Mouse (Mus musculus): ENCODE results near the gene Mrtfa. TPM values are rescaled to one million over a fixed set of nuclear protein-coding genes. Genes with fewer than 3 reads are reported as not detected.
"Not testable (repeated sequence)": the region's sequence is repeated elsewhere in the genome, so short reads cannot be mapped to it uniquely, and the experiment has no call there.

Gene Mrtfa
- polyA plus RNA-seq, 1 experiment from 2014 or later = 24.9 TPM

DNA sequence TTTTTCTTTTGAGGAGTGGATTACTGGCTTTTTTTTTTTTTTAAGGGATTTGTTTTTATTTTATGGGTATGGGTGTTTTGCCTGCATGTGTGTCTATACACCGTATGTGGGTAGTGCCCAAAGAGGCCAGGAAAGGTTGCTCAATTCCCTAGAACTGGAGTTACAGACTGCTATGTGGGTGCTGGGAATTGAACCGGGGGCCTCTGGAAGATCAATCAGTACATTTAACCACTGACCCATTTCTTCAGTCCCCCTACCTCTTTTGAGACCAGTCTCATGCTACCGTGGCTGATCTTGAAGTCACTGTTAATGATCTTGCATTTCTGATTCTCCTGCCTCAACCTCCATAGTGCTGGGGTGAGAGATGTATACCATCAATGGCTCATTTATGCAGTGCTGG, 36.7 kb upstream of the Mrtfa start:
- no peak for ATAC-seq (ENCODE audit: low read depth)

DNA sequence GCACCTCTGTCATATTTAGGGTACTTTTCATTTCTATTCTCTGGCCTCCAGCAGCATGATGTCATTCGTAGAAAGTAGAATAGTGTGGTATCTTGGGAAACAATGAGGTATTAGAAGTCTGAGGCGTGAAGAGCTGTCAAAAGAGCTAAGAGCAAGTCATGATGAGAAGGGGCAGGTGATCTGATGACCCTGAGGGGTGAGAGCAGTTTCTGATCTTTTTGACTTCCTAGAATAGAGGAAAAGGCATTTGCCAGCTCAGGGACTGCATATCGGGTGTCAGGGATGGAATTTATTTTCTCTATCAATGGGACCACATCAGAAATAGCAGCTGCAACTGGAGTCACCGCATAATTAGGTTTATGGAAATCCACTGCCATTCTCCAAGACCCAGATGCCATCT, 36.2 kb upstream of the Mrtfa start:
- Histone ChIP-seq H3K4me2 (ENCODE audit: low read depth, low read length) (no peak overlapping the region), H3K36me3 (ENCODE audit: control insufficient read depth, insufficient read depth, low read length) (no peaks in the 10 kb centered on the region), H3K9me3 (ENCODE audit: control insufficient read depth, low read length) (no peaks in the 10 kb centered on the region), H3K27ac (ENCODE audit: low read length) (no peak overlapping the region), H3K4me3 (ENCODE audit: low read length) (no peak overlapping the region), H3K9ac (ENCODE audit: low read length) (no peak overlapping the region), H3K4me1 (replicated peaks; ENCODE audit: control insufficient read depth, insufficient read depth, low read length) (no peaks in the 10 kb centered on the region), H3K27me3 (ENCODE audit: control insufficient read depth, insufficient read depth, low read depth, low read length) (no peaks in the 10 kb centered on the region)
- 55% methylated on average over 4 of the region's 4 CpGs for WGBS
- no peak for ATAC-seq (ENCODE audit: low read depth)

More for the DNA sequence above, 36.7 kb upstream of the Mrtfa start:
- Histone ChIP-seq H3K4me2 (ENCODE audit: low read depth, low read length) (no peak overlapping the region), H3K4me3 (ENCODE audit: low read length) (no peak overlapping the region), H3K9me3 (ENCODE audit: control insufficient read depth, low read length) (no peaks in the 10 kb centered on the region), H3K27ac (ENCODE audit: low read length) (no peak overlapping the region), H3K27me3 (ENCODE audit: control insufficient read depth, insufficient read depth, low read depth, low read length) (no peaks in the 10 kb centered on the region), H3K36me3 (ENCODE audit: control insufficient read depth, insufficient read depth, low read length) (no peaks in the 10 kb centered on the region), H3K4me1 (replicated peaks; ENCODE audit: control insufficient read depth, insufficient read depth, low read length) (no peaks in the 10 kb centered on the region), H3K9ac (ENCODE audit: low read length) (no peak overlapping the region)
- 83% methylated on average over 3 of the region's 3 CpGs for WGBS

DNA sequence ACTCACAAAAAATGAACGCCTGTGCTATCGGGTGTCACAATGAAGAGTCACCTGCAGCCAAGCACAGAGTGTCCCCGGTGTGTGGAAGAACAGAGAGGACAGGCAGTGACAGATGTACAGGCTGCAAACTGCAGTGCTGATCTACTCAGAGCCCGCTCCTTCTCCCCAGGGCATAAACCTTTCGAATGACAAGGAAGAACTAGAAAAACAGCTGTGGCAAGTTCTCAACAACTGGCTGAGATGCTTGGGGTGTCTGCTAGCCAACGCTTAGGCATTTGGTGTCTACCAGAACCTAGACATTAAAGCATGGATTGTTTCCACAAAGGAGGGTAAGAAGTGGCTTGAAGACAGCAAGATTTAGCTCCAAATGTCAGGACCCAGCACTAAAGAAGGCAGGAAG, 35.2 kb upstream of the Mrtfa start:
- no peak overlapping the region for H3K4me3 ChIP-seq (ENCODE audit: low read length)
- H3K9ac ChIP-seq (ENCODE audit: low read length) = no peak overlapping the region
- H3K36me3 ChIP-seq (ENCODE audit: control insufficient read depth, insufficient read depth, low read length) = no peaks in the 10 kb centered on the region
- H3K27ac ChIP-seq (ENCODE audit: low read length) = no peak overlapping the region
- ATAC-seq (ENCODE audit: low read depth) = no peak
- H3K9me3 ChIP-seq (ENCODE audit: control insufficient read depth, low read length) = no peaks in the 10 kb centered on the region
- no peak overlapping the region for H3K4me2 ChIP-seq (ENCODE audit: low read depth, low read length)
- 68% methylated on average over 6 of the region's 6 CpGs for WGBS
- no peaks in the 10 kb centered on the region for H3K4me1 ChIP-seq (replicated peaks; ENCODE audit: control insufficient read depth, insufficient read depth, low read length)
- no peaks in the 10 kb centered on the region for H3K27me3 ChIP-seq (ENCODE audit: control insufficient read depth, insufficient read depth, low read depth, low read length)

DNA sequence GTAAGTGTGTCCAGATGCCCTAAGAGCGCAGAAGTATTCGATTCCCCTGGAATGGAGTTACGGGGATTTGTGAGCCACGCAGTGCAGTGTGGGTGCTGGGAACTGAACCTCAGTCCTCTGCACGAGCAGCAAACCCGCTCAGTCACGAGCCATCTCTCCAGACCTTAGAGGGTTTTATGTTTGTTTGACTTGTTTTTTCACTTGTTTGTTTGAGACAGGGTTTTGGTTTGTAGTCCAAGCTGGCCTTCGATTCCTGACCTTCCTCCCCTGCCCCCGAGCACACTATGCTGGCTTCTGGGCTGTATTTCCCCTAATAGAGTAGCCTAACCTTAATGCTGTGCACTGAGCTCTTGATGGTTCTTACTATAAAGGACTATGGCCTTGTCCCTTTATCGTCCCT, 34.5 kb upstream of the Mrtfa start:
- no peak for ATAC-seq (ENCODE audit: low read depth)
- no peaks in the 10 kb centered on the region for H3K4me1 ChIP-seq (replicated peaks; ENCODE audit: control insufficient read depth, insufficient read depth, low read length)
- H3K9me3 ChIP-seq (ENCODE audit: control insufficient read depth, low read length) = no peaks in the 10 kb centered on the region
- no peak overlapping the region for H3K4me2 ChIP-seq (ENCODE audit: low read depth, low read length)
- H3K36me3 ChIP-seq (ENCODE audit: control insufficient read depth, insufficient read depth, low read length) = no peaks in the 10 kb centered on the region
- H3K27ac ChIP-seq (ENCODE audit: low read length) = no peak overlapping the region
- H3K27me3 ChIP-seq (ENCODE audit: control insufficient read depth, insufficient read depth, low read depth, low read length) = no peaks in the 10 kb centered on the region
- WGBS = 81% methylated on average over 10 of the region's 10 CpGs
- H3K9ac ChIP-seq (ENCODE audit: low read length) = no peak overlapping the region
- no peak overlapping the region for H3K4me3 ChIP-seq (ENCODE audit: low read length)

DNA sequence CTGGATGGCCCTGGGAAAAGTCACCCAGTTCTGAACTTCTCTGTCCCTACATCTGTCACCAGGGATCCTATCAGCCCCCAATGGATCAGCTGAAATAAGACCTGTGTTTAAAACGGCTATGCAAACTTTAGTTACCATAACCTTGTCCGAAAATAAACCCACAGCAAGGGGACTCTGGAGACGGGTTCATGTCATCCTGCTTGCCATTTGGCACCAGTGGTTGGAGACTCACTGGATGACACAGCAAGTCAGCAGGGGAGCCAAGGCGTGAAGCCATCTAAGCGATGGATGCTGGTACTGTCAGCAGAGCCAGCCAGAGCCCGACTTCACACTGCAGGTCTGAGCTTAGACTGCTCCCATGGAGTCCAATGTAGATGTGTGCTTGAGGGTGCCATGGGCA, 30.9 kb upstream of the Mrtfa start:
- Histone ChIP-seq H3K9ac (ENCODE audit: low read length) (no peak overlapping the region), H3K27ac (ENCODE audit: low read length) (no peak overlapping the region), H3K4me1 (replicated peaks; ENCODE audit: control insufficient read depth, insufficient read depth, low read length) (no peaks in the 10 kb centered on the region), H3K27me3 (ENCODE audit: control insufficient read depth, insufficient read depth, low read depth, low read length) (no peaks in the 10 kb centered on the region), H3K4me2 (ENCODE audit: low read depth, low read length) (no peak overlapping the region), H3K9me3 (ENCODE audit: control insufficient read depth, low read length) (no peaks in the 10 kb centered on the region), H3K4me3 (ENCODE audit: low read length) (no peak overlapping the region), H3K36me3 (ENCODE audit: control insufficient read depth, insufficient read depth, low read length) (no peaks in the 10 kb centered on the region)
- 45% methylated on average over 6 of the region's 6 CpGs for WGBS
- no peak for ATAC-seq (ENCODE audit: low read depth)

DNA sequence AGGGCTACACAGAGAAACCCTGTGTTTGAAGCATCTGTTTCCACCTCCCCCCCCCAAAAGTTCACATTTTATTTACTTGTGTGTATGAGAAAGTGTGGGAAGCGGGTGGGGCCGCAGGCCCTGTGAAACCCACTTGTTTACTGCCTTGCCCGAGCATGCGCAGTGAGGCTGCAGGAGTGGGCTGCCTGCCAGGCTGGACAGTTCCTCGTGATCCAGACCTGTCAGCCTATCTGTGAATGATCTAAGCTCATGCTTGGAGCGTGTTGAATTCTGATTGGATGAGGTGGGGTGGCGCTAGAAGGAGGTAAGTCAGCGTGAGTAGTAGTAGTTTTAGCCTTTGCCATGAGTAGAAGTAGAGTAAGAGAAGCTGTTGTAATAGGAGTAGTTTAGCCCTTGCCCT, 29.5 kb upstream of the Mrtfa start:
- H3K9me3 ChIP-seq (ENCODE audit: control insufficient read depth, low read length); H3K4me3 ChIP-seq (ENCODE audit: low read length); H3K27ac ChIP-seq (ENCODE audit: low read length); H3K36me3 ChIP-seq (ENCODE audit: control insufficient read depth, insufficient read depth, low read length); ATAC-seq (ENCODE audit: low read depth); H3K4me1 ChIP-seq (replicated peaks; ENCODE audit: control insufficient read depth, insufficient read depth, low read length); H3K27me3 ChIP-seq (ENCODE audit: control insufficient read depth, insufficient read depth, low read depth, low read length); H3K4me2 ChIP-seq (ENCODE audit: low read depth, low read length); H3K9ac ChIP-seq (ENCODE audit: low read length): not testable (repeated sequence)
- 57% methylated on average over 8 of the region's 8 CpGs for WGBS

DNA sequence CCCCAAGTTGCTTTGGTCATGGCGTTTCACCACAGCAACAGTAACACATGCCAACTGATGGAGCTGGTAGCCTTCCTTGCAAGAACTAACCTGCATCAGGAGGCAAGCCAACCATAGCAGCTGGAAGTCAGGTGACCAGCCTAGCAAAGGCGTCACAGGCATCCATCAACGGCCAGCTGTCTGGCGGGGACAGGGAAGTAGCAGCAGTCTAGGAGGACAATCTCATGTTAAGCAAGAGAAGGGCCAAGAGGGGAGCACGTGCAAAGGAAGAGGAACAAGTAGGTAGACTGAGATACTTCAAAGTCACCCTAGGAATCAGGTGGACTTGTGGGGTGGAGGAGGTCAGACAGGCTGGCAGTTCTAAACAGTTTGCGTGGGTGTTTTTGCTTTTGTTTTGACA, 28.5 kb upstream of the Mrtfa start:
- ATAC-seq (ENCODE audit: low read depth) = no peak
- 53% methylated on average over 6 of the region's 6 CpGs for WGBS
- Histone ChIP-seq H3K9me3 (ENCODE audit: control insufficient read depth, low read length) (no peaks in the 10 kb centered on the region), H3K36me3 (ENCODE audit: control insufficient read depth, insufficient read depth, low read length) (no peaks in the 10 kb centered on the region), H3K27ac (ENCODE audit: low read length) (no peak overlapping the region), H3K4me1 (replicated peaks; ENCODE audit: control insufficient read depth, insufficient read depth, low read length) (no peaks in the 10 kb centered on the region), H3K4me2 (ENCODE audit: low read depth, low read length) (no peak overlapping the region), H3K4me3 (ENCODE audit: low read length) (no peak overlapping the region), H3K9ac (ENCODE audit: low read length) (no peak overlapping the region), H3K27me3 (ENCODE audit: control insufficient read depth, insufficient read depth, low read depth, low read length) (no peaks in the 10 kb centered on the region)

DNA sequence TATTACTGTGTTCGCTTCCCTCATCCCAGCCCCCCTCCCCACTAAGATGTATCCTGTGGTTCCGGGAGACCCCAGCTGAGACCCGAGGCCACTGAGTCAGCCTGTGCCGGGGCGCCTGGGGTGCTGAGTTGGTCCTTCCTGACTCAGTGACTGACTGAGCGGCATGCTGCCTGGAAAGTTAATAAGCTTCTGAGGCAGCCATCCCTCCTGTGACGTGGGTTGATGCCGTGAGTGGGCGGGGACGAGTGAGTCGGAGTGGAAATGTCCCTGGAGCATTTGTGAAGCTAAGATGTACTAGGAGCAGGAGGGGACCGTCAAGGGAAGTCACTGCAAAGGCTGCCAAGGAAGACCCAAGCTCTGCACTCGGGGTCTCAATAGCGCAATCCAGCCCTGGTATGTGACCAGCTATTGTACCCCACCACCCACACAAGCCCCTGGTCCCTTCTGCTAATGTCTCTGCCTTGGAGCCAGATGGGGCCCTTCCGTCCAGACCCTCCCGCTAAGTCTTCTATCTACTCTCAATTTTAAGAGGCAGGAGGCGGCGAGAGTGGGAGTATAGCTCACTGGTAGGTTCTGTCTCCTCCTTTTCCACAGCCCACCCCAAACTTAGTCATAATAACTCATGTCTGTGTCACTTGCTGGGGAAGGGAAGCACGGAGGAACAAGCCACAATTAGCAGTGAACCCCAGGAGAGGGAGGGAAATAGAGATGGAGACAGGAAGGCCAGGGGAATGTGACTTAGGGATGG, 26.5 kb upstream of the Mrtfa start:
- WGBS = 79% methylated on average over 19 of the region's 19 CpGs
- no peak for ATAC-seq (ENCODE audit: low read depth)
- no peaks in the 10 kb centered on the region for H3K9me3 ChIP-seq (ENCODE audit: control insufficient read depth, low read length)
- peaks cover 3% of the 10 kb centered on the region; the same call in 1 of the 2 replicates for H3K4me1 ChIP-seq (replicated peaks; ENCODE audit: control insufficient read depth, insufficient read depth, low read length)
- H3K4me2 ChIP-seq (ENCODE audit: low read depth, low read length) = no peak overlapping the region
- no peak overlapping the region for H3K4me3 ChIP-seq (ENCODE audit: low read length)
- H3K9ac ChIP-seq (ENCODE audit: low read length) = no peak overlapping the region
- no peaks in the 10 kb centered on the region for H3K36me3 ChIP-seq (ENCODE audit: control insufficient read depth, insufficient read depth, low read length)
- no peaks in the 10 kb centered on the region for H3K27me3 ChIP-seq (ENCODE audit: control insufficient read depth, insufficient read depth, low read depth, low read length)
- no peak overlapping the region for H3K27ac ChIP-seq (ENCODE audit: low read length)

DNA sequence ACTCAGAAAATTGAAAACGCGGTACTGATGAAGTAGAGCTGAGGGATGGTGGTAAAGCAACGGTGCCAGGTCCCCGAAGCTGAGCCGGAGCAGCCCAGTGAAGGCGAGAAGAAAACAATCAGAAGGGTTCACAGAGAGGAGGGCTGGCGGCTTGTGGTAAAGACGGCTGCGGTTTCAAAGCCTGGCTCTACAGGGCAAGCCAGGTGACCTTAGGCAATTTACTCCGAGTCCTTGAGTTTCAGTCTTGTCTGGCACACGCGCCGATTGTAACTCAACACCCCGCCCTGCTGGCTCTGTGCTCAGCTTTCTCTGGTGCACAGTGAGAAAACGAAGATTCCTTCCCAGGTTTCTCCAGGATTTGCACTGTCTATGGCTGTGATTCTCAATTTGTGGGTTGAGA, 22.4 kb upstream of the Mrtfa start:
- no peak overlapping the region for H3K4me3 ChIP-seq (ENCODE audit: low read length)
- peaks cover 3% of the 10 kb centered on the region; the same call in 1 of the 2 replicates for H3K4me1 ChIP-seq (replicated peaks; ENCODE audit: control insufficient read depth, insufficient read depth, low read length)
- no peaks in the 10 kb centered on the region for H3K27me3 ChIP-seq (ENCODE audit: control insufficient read depth, insufficient read depth, low read depth, low read length)
- H3K9ac ChIP-seq (ENCODE audit: low read length) = no peak overlapping the region
- 32% methylated on average over 15 of the region's 15 CpGs for WGBS
- no peak for ATAC-seq (ENCODE audit: low read depth)
- no peak overlapping the region for H3K27ac ChIP-seq (ENCODE audit: low read length)
- H3K36me3 ChIP-seq (ENCODE audit: control insufficient read depth, insufficient read depth, low read length) = no peaks in the 10 kb centered on the region
- no peaks in the 10 kb centered on the region for H3K9me3 ChIP-seq (ENCODE audit: control insufficient read depth, low read length)
- H3K4me2 ChIP-seq (ENCODE audit: low read depth, low read length) = peak overlapping the region; percentile 46

DNA sequence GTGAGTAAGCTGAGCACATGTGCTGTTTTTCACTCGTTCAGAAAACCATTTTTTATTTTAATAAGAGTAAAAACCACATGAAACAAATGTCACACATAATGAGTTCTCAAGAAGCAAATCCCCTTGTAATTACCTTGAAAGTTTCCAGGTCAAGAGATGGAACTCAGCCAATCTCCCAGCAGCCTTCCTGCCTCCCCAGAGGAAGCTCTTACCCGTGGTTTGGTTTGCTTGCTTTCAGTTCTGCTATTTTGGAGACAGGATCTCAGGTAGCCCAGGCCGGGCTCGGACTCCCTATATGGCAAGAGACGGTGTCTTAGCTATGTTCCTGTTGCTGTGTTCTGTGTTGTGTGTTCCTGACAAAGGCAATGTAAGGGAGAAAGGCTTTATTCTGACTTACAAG, 19.9 kb upstream of the Mrtfa start:
- no peak overlapping the region for H3K9ac ChIP-seq (ENCODE audit: low read length)
- no peak overlapping the region for H3K4me3 ChIP-seq (ENCODE audit: low read length)
- H3K4me2 ChIP-seq (ENCODE audit: low read depth, low read length) = no peak overlapping the region
- no peaks in the 10 kb centered on the region for H3K9me3 ChIP-seq (ENCODE audit: control insufficient read depth, low read length)
- no peaks in the 10 kb centered on the region for H3K36me3 ChIP-seq (ENCODE audit: control insufficient read depth, insufficient read depth, low read length)
- H3K27me3 ChIP-seq (ENCODE audit: control insufficient read depth, insufficient read depth, low read depth, low read length) = no peaks in the 10 kb centered on the region
- no peak for ATAC-seq (ENCODE audit: low read depth)
- no peak overlapping the region for H3K27ac ChIP-seq (ENCODE audit: low read length)
- peaks cover 3% of the 10 kb centered on the region; the same call in 1 of the 2 replicates for H3K4me1 ChIP-seq (replicated peaks; ENCODE audit: control insufficient read depth, insufficient read depth, low read length)
- WGBS = 65% methylated on average over 5 of the region's 5 CpGs

All from lung, embryonic 16.5 days (tissue).